Mouse (Mus musculus): Measurements from ENCODE around the gene Fam117b. TPM values are rescaled to one million over a fixed set of nuclear protein-coding genes. Genes with fewer than 3 reads are reported as not detected.

Fam117b gene
- polyA plus RNA-seq, 1 experiment from 2014 or later: 4.0 TPM

DNA sequence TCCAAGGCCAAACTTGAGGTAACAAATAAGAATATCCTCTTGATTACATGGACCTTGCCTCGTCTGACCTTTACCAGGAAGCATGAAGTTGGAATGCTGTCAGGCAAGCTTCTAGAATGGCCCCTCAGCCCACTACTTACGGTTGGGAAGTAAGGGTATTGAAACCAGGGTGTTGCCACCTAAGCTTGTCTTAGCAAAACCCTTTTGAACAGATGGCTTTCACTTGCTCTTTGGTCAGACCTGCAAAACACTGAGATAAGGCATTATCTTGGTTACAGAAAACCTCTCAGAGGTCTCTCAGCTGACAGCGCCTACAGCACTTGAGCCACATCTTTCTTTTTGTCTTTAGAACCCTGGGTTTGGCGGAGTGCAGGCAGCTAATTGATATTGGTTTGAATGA lies 18.8 kb upstream of the Fam117b start:
- no peak overlapping the region for H3K4me3 ChIP-seq (replicated peaks; ENCODE audit: low read length)
- no peak overlapping the region for H3K27ac ChIP-seq (ENCODE audit: low read length)
- H3K27me3 ChIP-seq (ENCODE audit: control insufficient read depth, insufficient read depth, low read length): no peaks in the 10 kb centered on the region
- H3K4me1 ChIP-seq (ENCODE audit: control insufficient read depth, insufficient read depth, low read length): no peaks in the 10 kb centered on the region
- no peak overlapping the region for H3K4me2 ChIP-seq (ENCODE audit: low read depth, low read length)
- H3K9me3 ChIP-seq (replicated peaks; ENCODE audit: control insufficient read depth, low read length): no peaks in the 10 kb centered on the region; the same call in 1 of the 2 replicates
- 61% methylated on average over 4 of the region's 4 CpGs for WGBS
- ATAC-seq (ENCODE audit: insufficient read depth, low FRiP score): no peak; the same call in 1 of the 2 replicates
- H3K36me3 ChIP-seq (ENCODE audit: control insufficient read depth, insufficient read depth, low read length): no peaks in the 10 kb centered on the region
- no peak overlapping the region for H3K9ac ChIP-seq (ENCODE audit: low read length)

DNA sequence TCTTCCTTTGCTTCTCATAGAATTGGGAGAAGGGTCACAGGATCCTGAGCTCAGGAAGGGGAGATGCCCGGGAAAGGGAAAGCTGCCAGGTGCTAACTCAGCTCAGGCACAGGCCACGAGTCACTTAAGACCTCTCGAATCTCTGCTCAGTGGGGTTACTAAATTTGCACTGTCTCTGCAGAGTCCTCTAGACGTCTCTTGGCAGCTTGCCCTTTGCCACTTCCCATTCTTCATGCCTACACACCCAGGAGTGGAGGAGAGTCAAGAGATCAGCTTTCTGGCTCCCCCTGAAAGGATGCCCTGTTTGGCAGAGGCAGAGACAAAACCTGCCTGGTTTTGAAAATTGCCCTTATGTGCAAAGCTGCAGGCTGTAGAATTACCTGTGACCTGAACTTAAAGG lies 17.4 kb upstream of the Fam117b start:
- no peak overlapping the region for H3K4me2 ChIP-seq (ENCODE audit: low read depth, low read length)
- H3K4me1 ChIP-seq (ENCODE audit: control insufficient read depth, insufficient read depth, low read length): no peaks in the 10 kb centered on the region
- no peak overlapping the region for H3K9ac ChIP-seq (ENCODE audit: low read length)
- no peaks in the 10 kb centered on the region for H3K36me3 ChIP-seq (ENCODE audit: control insufficient read depth, insufficient read depth, low read length)
- 40% methylated on average over 4 of the region's 4 CpGs for WGBS
- H3K9me3 ChIP-seq (replicated peaks; ENCODE audit: control insufficient read depth, low read length): no peaks in the 10 kb centered on the region; the same call in 1 of the 2 replicates
- no peak overlapping the region for H3K27ac ChIP-seq (ENCODE audit: low read length)
- no peak overlapping the region for H3K4me3 ChIP-seq (replicated peaks; ENCODE audit: low read length)
- no peaks in the 10 kb centered on the region for H3K27me3 ChIP-seq (ENCODE audit: control insufficient read depth, insufficient read depth, low read length)
- ATAC-seq (ENCODE audit: insufficient read depth, low FRiP score): no peak; the same call in 1 of the 2 replicates

DNA sequence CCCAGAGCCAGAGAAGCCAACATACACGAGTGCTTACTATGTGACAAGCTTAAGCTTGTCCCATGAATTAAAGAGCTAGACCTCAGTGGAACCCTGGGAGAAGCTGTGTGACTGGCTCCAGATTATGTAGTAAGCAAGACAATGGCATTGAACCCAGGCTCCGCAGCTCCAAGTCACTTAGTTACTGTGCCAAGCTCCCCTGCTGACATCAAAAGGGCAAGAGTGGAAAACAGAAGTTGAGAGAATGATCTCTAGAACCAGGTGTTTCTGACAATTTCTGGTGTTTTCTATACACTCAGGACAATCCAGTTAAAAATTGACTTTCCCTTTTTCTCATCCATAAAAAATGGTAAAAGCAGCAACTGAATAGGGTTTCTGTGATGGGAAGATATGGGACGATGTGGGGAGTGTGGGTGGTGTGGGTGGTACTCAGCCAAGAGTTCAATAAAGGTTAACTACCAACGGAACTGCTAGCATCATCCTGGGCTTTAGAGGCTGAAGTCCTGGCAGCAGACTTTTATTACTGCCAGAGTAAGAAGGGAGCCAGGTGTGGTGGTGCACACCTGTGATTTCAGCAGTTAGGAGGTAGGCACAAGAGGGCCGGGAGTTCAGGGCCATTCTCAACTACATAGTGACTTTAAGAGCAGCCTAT lies 15.5 kb upstream of the Fam117b start:
- Histone ChIP-seq H3K4me1 (ENCODE audit: control insufficient read depth, insufficient read depth, low read length) (no peaks in the 10 kb centered on the region), H3K9me3 (replicated peaks; ENCODE audit: control insufficient read depth, low read length) (no peaks in the 10 kb centered on the region; the same call in 1 of the 2 replicates), H3K4me2 (ENCODE audit: low read depth, low read length) (no peak overlapping the region), H3K27ac (ENCODE audit: low read length) (no peak overlapping the region), H3K4me3 (replicated peaks; ENCODE audit: low read length) (no peak overlapping the region), H3K9ac (ENCODE audit: low read length) (no peak overlapping the region), H3K36me3 (ENCODE audit: control insufficient read depth, insufficient read depth, low read length) (no peaks in the 10 kb centered on the region), H3K27me3 (ENCODE audit: control insufficient read depth, insufficient read depth, low read length) (no peaks in the 10 kb centered on the region)
- ATAC-seq (ENCODE audit: insufficient read depth, low FRiP score): no peak
- WGBS: 48% methylated on average over 5 of the region's 5 CpGs

DNA sequence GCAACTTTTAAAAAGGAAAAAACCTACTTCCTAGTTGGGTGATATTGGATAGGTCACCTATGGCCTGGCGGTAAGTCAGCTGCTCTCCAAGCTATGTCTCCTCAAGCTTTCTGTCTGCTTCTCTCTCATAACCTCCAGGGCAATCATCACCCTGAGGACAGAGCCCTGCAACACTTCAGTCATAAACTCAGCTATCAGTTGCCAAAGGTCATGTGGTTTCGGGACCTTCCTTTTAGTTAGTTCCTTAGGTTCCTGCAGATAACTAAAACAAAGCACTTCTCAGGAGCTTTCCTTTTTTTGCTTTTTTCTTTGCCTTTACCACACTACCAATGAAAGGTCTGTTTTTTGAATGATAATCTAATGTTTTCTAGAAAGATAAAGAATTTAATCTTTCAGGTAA lies 13.1 kb upstream of the Fam117b start:
- Histone ChIP-seq H3K27ac (ENCODE audit: low read length) (no peak overlapping the region), H3K9me3 (replicated peaks; ENCODE audit: control insufficient read depth, low read length) (no peaks in the 10 kb centered on the region)
- no peak for ATAC-seq (ENCODE audit: insufficient read depth, low FRiP score)

DNA sequence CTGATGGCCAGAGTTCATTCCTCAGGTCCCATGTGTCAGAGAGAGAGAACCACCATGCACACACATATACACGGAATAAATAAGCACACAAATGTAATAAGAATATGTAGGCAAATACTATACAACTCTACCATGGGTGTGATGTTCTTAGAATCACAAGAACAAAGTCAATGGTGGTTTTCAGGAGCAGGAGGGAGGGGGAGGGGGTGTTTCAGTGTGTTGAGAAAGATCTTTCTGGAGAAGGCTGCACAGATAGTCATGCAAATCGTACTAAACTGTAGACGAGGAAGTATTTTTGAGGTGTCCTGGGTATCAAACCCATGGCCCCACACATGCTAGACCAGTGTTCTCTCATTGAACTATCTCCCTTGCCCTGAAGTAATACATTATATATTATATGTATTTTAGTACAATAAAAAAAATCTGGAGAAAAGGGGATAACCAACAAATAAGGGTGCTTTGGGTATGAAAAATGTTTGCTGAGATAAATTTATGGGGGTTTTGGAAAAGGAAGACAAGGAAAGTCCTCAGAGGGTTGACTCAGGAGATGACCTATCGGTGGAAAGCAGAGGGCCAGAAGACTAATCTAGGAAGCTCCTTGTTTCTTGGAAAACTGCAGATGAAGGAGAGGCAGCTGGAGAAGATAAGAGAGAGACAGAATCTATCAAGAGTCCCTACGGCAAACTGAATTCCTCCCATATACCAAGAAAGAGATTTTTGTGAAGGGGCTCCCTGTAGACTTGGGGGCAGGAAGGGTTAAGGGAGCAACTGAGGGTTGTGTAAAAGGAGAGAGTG lies 11.5 kb upstream of the Fam117b start:
- H3K9me3 ChIP-seq (replicated peaks; ENCODE audit: control insufficient read depth, low read length): no peaks in the 10 kb centered on the region
- no peak for ATAC-seq (ENCODE audit: insufficient read depth, low FRiP score)
- 86% methylated on average over 5 of the region's 5 CpGs for WGBS

More for the DNA sequence above, 13.1 kb upstream of the Fam117b start:
- Histone ChIP-seq H3K36me3 (ENCODE audit: control insufficient read depth, insufficient read depth, low read length) (no peaks in the 10 kb centered on the region), H3K4me2 (ENCODE audit: low read depth, low read length) (no peak overlapping the region), H3K9ac (ENCODE audit: low read length) (no peak overlapping the region), H3K4me3 (replicated peaks; ENCODE audit: low read length) (no peak overlapping the region), H3K4me1 (ENCODE audit: control insufficient read depth, insufficient read depth, low read length) (no peaks in the 10 kb centered on the region), H3K27me3 (ENCODE audit: control insufficient read depth, insufficient read depth, low read length) (no peaks in the 10 kb centered on the region)
- 70% methylated on average over 2 of the region's 2 CpGs for WGBS

DNA sequence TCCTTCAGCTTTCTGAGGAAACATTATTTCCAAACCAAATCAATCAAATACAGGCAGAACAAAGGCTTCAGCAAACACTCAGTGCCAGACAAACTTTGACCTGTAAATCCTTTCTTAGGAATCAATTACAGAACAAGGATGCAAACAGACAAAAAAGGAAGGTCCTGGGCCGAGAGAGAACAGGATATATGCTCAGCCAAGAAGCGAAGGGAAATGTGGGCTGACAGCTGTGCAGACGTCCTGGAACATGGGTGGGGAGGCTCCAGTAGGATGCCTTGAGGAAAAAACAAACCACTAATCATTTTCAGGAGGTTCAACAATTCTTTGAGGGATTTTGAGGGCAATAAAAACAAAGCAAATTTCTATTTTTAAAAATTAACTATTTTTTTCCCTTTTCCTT lies 10.2 kb upstream of the Fam117b start:
- Histone ChIP-seq H3K9ac (ENCODE audit: low read length) (no peak overlapping the region), H3K4me2 (ENCODE audit: low read depth, low read length) (no peak overlapping the region), H3K9me3 (replicated peaks; ENCODE audit: control insufficient read depth, low read length) (no peaks in the 10 kb centered on the region), H3K27me3 (ENCODE audit: control insufficient read depth, insufficient read depth, low read length) (no peaks in the 10 kb centered on the region), H3K4me3 (replicated peaks; ENCODE audit: low read length) (no peak overlapping the region), H3K4me1 (ENCODE audit: control insufficient read depth, insufficient read depth, low read length) (no peaks in the 10 kb centered on the region), H3K27ac (ENCODE audit: low read length) (no peak overlapping the region), H3K36me3 (ENCODE audit: control insufficient read depth, insufficient read depth, low read length) (no peaks in the 10 kb centered on the region)
- no peak for ATAC-seq (ENCODE audit: insufficient read depth, low FRiP score)
- WGBS: 13% methylated on average over 3 of the region's 3 CpGs

More for the DNA sequence above, 11.5 kb upstream of the Fam117b start:
- Histone ChIP-seq H3K4me3 (replicated peaks; ENCODE audit: low read length) (no peak overlapping the region), H3K27me3 (ENCODE audit: control insufficient read depth, insufficient read depth, low read length) (no peaks in the 10 kb centered on the region), H3K27ac (ENCODE audit: low read length) (no peak overlapping the region), H3K9ac (ENCODE audit: low read length) (no peak overlapping the region), H3K36me3 (ENCODE audit: control insufficient read depth, insufficient read depth, low read length) (no peaks in the 10 kb centered on the region), H3K4me2 (ENCODE audit: low read depth, low read length) (no peak overlapping the region), H3K4me1 (ENCODE audit: control insufficient read depth, insufficient read depth, low read length) (no peaks in the 10 kb centered on the region)

DNA sequence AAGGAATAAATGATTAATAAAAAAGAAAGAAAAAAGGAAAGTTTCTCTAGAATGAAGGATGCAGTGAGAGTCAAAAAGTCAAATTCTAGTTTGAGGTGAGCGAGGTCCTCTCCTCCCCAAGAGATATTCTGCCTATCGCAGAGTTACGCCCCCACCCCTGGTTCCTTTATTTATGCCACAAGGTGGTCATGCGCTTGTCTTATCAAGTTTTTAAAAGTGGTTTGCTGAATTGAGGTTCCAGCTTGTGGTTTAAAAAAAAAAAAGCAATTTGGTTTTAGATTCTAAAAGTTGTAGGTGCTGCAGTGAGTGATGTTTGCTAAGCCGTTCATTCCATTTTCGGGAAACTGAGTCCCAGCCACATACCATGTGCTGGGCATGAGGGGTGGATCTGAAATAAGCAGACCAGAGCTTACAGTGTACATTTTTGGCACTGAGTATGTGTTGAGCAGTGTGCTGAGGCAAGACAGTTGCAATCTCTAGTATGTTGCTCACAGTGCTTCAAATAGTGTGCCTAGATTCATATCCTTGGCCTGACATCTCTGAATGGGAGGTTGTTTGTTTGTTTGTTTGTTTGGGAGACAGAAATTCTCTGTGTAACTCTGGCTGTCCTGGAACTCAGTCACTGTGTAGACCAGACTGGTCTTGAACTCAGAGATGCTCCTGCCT lies 8.0 kb upstream of the Fam117b start:
- H3K27me3 ChIP-seq (ENCODE audit: control insufficient read depth, insufficient read depth, low read length): no peaks in the 10 kb centered on the region
- no peak for ATAC-seq (ENCODE audit: insufficient read depth, low FRiP score)
- H3K9me3 ChIP-seq (replicated peaks; ENCODE audit: control insufficient read depth, low read length): no peaks in the 10 kb centered on the region
- 84% methylated on average over 6 of the region's 6 CpGs for WGBS
- H3K27ac ChIP-seq (ENCODE audit: low read length): no peak overlapping the region
- H3K4me1 ChIP-seq (ENCODE audit: control insufficient read depth, insufficient read depth, low read length): no peaks in the 10 kb centered on the region
- no peaks in the 10 kb centered on the region for H3K36me3 ChIP-seq (ENCODE audit: control insufficient read depth, insufficient read depth, low read length)
- no peak overlapping the region for H3K4me3 ChIP-seq (replicated peaks; ENCODE audit: low read length)
- no peak overlapping the region for H3K9ac ChIP-seq (ENCODE audit: low read length)
- H3K4me2 ChIP-seq (ENCODE audit: low read depth, low read length): no peak overlapping the region

DNA sequence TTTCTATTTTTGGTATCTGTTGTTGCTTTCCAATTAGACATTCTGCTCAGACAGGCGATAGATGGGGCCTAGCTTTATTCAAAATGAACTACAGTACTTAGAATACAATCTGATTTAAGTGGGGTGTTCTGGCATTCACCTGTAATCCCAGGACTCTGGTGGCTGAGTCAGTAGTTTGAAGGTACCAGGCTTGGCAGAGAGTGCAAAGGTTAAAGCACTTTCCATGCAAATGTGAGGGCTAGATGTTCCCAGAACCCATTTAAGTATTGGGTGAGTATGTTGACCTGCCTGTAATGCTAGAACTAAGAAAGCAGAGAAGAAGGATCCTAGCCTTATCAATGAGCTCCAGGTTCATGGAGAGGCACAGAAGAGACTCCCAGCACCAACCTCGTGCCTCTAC lies 6.9 kb upstream of the Fam117b start:
- Histone ChIP-seq H3K36me3 (ENCODE audit: control insufficient read depth, insufficient read depth, low read length) (no peaks in the 10 kb centered on the region), H3K9ac (ENCODE audit: low read length) (no peak overlapping the region), H3K27me3 (ENCODE audit: control insufficient read depth, insufficient read depth, low read length) (no peaks in the 10 kb centered on the region), H3K4me3 (replicated peaks; ENCODE audit: low read length) (no peak overlapping the region), H3K4me1 (ENCODE audit: control insufficient read depth, insufficient read depth, low read length) (no peaks in the 10 kb centered on the region), H3K4me2 (ENCODE audit: low read depth, low read length) (no peak overlapping the region), H3K27ac (ENCODE audit: low read length) (no peak overlapping the region), H3K9me3 (replicated peaks; ENCODE audit: control insufficient read depth, low read length) (no peaks in the 10 kb centered on the region)
- WGBS: 56% methylated on average over 2 of the region's 2 CpGs
- no peak for ATAC-seq (ENCODE audit: insufficient read depth, low FRiP score)

Measured in stomach, embryonic 16.5 days (tissue).